Mouse (Mus musculus): ENCODE measurements around the gene Klf13. TPM values are rescaled to one million over a fixed set of nuclear protein-coding genes. Genes with fewer than 3 reads are reported as not detected.

Gene Klf13
- total and polyA plus RNA-seq, 3 experiments, result 1.7 to 9.7 (median 3.7) TPM

GRCm38 (mm10) chr7:63882739-63883138 is 56.0 kb downstream of the Klf13 start:
- no peak overlapping the region for H3K9ac ChIP-seq (ENCODE audit: insufficient read depth, low read depth)
- no peak overlapping the region for H3K27ac ChIP-seq (ENCODE audit: insufficient read depth, low read depth)
- H3K4me1 ChIP-seq (ENCODE audit: control insufficient read depth in 1 of 2, insufficient read depth in 2 of 2), result peaks cover 3 to 6% of the 10 kb centered on the region in 2 experiments; a peak in 2 of 4 replicates
- H3K79me2 ChIP-seq (replicated peaks; ENCODE audit: control insufficient read depth, extremely low read depth, insufficient read depth, poor library complexity, severe bottlenecking), result no peaks in the 10 kb centered on the region
- TF ChIP-seq POLR2A (IDR thresholded peaks at IDR 0.05; ENCODE audit: low read depth, low read length), result no peak
- no peak for TF ChIP-seq EP300 (IDR thresholded peaks at IDR 0.05; ENCODE audit: low read length)
- TF ChIP-seq ZNF384 (IDR thresholded peaks at IDR 0.05; ENCODE audit: low read depth, low read length), result no peak
- TF ChIP-seq KAT2A (IDR thresholded peaks at IDR 0.05; ENCODE audit: insufficient replicate concordance, low read length), result no peak
- TF ChIP-seq ZKSCAN1 (IDR thresholded peaks at IDR 0.05; ENCODE audit: borderline replicate concordance, low read depth, low read length), result no peak
- TF ChIP-seq IRF4 (IDR thresholded peaks at IDR 0.05; ENCODE audit: low read depth, low read length), result no peak
- TF ChIP-seq SIN3A (IDR thresholded peaks at IDR 0.05; ENCODE audit: low read length), result no peak
- no peak for TF ChIP-seq ZMIZ1 (IDR thresholded peaks at IDR 0.05; ENCODE audit: low read depth, low read length)
- no peak for TF ChIP-seq NRF1 (IDR thresholded peaks at IDR 0.05; ENCODE audit: low read depth, low read length)
- no peak for TF ChIP-seq MEF2A (IDR thresholded peaks at IDR 0.05; ENCODE audit: borderline replicate concordance, low read depth, low read length)
- no peak for TF ChIP-seq CHD2 (IDR thresholded peaks at IDR 0.05; ENCODE audit: low read length)
- TF ChIP-seq USF2 (conservative IDR thresholded peaks at IDR 0.05; ENCODE audit: low read depth, low read length), result no peak
- TF ChIP-seq CHD1 (IDR thresholded peaks at IDR 0.05; ENCODE audit: low read depth, low read length), result no peak
- TF ChIP-seq MAX (IDR thresholded peaks at IDR 0.05; ENCODE audit: low read length), result no peak
- TF ChIP-seq MAFK (IDR thresholded peaks at IDR 0.05; ENCODE audit: insufficient replicate concordance, low read length), result no peak
- TF ChIP-seq RCOR1 (conservative IDR thresholded peaks at IDR 0.05; ENCODE audit: low read depth, low read length), result no peak
- no peak for TF ChIP-seq BHLHE40 (IDR thresholded peaks at IDR 0.05; ENCODE audit: low read depth, low read length)
- TF ChIP-seq TBP (conservative IDR thresholded peaks at IDR 0.05; ENCODE audit: low read depth, low read length), result no peak
- no peak for TF ChIP-seq UBTF (IDR thresholded peaks at IDR 0.05; ENCODE audit: low read depth, low read length)
- TF ChIP-seq HCFC1 (IDR thresholded peaks at IDR 0.05; ENCODE audit: low read depth, low read length), result no peak
- H3K4me3 ChIP-seq (replicated peaks in 1 of 3; ENCODE audit: low read depth in 2 of 3, low read length in 2 of 3, poor library complexity in 1 of 3), result no peak overlapping the region
- DNase-seq (ENCODE audit: extremely low read depth), result no peak
- in situ Hi-C loops (cut with MboI; ENCODE audit: low pct_ligation_motif_present, low pct_unique_long_range_greater_than_20kb, low sequenced_read_pairs), result no loop called here
- no peaks in the 10 kb centered on the region for H3K9me3 ChIP-seq (replicated peaks; ENCODE audit: low read length)
- H3K4me2 ChIP-seq (ENCODE audit: insufficient read depth, low read depth, poor library complexity, severe bottlenecking), result no peak overlapping the region
- dilution Hi-C loops (cut with MboI; ENCODE audit: extremely low pct_ligation_motif_present, extremely low pct_unique_long_range_greater_than_20kb, low sequenced_read_pairs), result no loop called here
- no peaks in the 10 kb centered on the region for H3K36me3 ChIP-seq (replicated peaks in 1 of 2; ENCODE audit: control insufficient read depth in 1 of 2, insufficient read depth in 1 of 2, low read length in 1 of 2)
- H3K27me3 ChIP-seq (replicated peaks), result peaks cover 2% of the 10 kb centered on the region

- H3K36me3 ChIP-seq (replicated peaks in 1 of 2; ENCODE audit: control insufficient read depth in 1 of 2, insufficient read depth in 1 of 2, low read length in 1 of 2), result no peaks in the 10 kb centered on the region
- no peak overlapping the region for H3K4me2 ChIP-seq (ENCODE audit: insufficient read depth, low read depth, poor library complexity, severe bottlenecking)
- H3K9me3 ChIP-seq (replicated peaks; ENCODE audit: low read length), result no peaks in the 10 kb centered on the region
- TF ChIP-seq JUN (IDR thresholded peaks at IDR 0.05; ENCODE audit: insufficient read depth, low read depth, low read length) (no peak), PAX5 (IDR thresholded peaks at IDR 0.05; ENCODE audit: low read length) (no peak), USF1 (IDR thresholded peaks at IDR 0.05; ENCODE audit: low read depth, low read length) (no peak), TCF12 (IDR thresholded peaks at IDR 0.05; ENCODE audit: low read depth, low read length) (no peak), SIN3A (IDR thresholded peaks at IDR 0.05; ENCODE audit: low read length) (no peak), KAT2A (IDR thresholded peaks at IDR 0.05; ENCODE audit: insufficient replicate concordance, low read length) (no peak), BHLHE40 (IDR thresholded peaks at IDR 0.05; ENCODE audit: low read depth, low read length) (no peak), NELFE (IDR thresholded peaks at IDR 0.05; ENCODE audit: low read depth, low read length) (no peak)
- dilution Hi-C loops (cut with MboI; ENCODE audit: extremely low pct_ligation_motif_present, extremely low pct_unique_long_range_greater_than_20kb, low sequenced_read_pairs) (no loop called here), in situ Hi-C loops (cut with MboI; ENCODE audit: low pct_ligation_motif_present, low pct_unique_long_range_greater_than_20kb, low sequenced_read_pairs) (no loop called here)
- H3K9ac ChIP-seq (ENCODE audit: insufficient read depth, low read depth), result no peak overlapping the region
- DNase-seq (ENCODE audit: extremely low read depth), result no peak
- no peaks in the 10 kb centered on the region for H3K79me2 ChIP-seq (replicated peaks; ENCODE audit: control insufficient read depth, extremely low read depth, insufficient read depth, poor library complexity, severe bottlenecking)
- no peak overlapping the region for H3K4me3 ChIP-seq (replicated peaks in 1 of 3; ENCODE audit: low read depth in 2 of 3, low read length in 2 of 3, poor library complexity in 1 of 3)
- H3K27me3 ChIP-seq (replicated peaks), result peaks cover 2% of the 10 kb centered on the region
- no peak overlapping the region for H3K27ac ChIP-seq (ENCODE audit: insufficient read depth, low read depth)
- H3K4me1 ChIP-seq (ENCODE audit: control insufficient read depth in 1 of 2, insufficient read depth in 2 of 2), result 0 out of 4 replicates have a peak, but pooled peaks cover 0 to 3% of the 10 kb centered on the region in 2 experiments
Observed at GRCm38 (mm10) chr7:63879583-63879982, 59.1 kb downstream of the Klf13 start.

Data from CH12.LX (cell line).